Mouse (Mus musculus) thymus, adult 18-20 months (tissue): Measurements from ENCODE around the gene C1galt1.

Experiments used
- DNase-seq, 2 experiments: peaks; one replicate each; pipeline ENCODE4 v3.0.0; 2022; ENCODE audit warnings: mixed read lengths in 2 of 2

Gene C1galt1

DNA sequence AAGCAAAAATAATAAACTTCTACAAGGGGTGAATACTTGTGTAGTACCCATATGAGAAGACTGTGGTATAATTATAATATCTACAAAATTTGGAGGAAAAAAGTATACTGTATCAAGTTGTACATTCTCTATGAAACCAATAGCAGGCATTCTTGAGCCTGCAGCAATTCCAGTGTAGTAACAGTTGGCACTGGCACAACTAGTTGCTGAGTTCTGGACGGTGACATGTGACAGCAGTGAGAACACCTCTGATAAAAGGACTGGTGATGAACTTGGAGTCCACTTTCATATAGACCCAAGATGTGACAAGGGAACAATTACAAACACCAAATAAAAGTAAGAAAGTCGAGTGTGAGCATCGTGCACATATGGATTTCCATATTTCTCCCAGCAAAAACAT is 14.5 kb downstream of the C1galt1 start:
- DNase-seq: no peak

DNA sequence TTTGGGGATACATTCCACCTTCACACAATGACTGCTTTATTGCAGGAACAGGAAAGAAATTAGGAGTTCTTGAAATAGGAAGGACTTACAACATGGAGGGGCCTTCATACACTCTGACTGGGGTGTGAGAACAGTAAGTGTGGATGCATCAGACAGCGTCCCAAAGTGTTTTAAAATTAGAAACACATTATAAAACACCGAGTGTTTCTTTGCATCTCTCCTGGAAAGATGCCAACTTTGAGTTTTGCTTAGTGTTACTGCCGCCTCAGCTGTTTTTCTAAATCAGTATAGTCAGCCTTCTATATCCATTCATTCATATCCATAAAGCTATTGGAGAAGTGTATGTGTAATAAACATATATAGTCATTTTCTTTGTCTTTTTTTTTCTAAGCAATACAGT is 16.4 kb downstream of the C1galt1 start:
- no peak for DNase-seq

DNA sequence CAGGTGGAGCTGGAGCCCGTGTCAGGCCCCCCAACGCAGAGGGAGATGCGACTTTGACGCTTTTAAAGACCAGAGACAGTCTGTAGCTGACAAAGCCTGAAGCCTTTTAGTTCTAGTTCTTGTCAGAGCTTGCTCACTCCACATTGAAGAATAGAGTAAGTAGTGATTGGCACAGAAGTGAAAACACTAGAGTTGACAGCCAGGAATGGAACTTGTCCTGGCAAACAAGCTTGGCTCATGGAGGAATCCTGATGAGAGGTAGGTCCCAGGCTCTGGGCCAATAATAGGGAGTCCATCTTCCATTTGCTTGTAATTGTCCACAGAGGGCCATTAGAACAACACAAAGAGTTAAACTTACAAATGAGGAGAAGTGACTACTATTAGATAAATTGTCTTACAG is 18.7 kb downstream of the C1galt1 start:
- no peak for DNase-seq

DNA sequence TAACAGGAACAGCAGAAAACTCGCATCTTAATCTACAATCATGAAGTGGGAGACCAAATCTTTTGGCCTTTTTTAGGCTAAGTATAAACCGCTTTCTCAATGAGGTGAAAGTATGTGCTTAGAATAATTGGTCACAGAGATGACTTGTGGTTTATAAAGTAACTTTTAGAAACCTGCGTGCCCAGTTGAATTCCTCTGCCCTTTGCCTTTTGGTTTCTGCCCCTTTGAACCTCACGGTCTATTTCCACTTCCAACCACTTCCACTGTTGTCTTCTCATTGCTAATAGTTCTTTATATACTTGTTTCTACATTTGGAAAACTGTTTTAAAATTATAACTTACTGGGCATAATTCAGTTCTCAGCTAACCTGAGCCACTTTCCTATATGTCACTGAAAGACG is 32.2 kb downstream of the C1galt1 start:
- no peak for DNase-seq

DNA sequence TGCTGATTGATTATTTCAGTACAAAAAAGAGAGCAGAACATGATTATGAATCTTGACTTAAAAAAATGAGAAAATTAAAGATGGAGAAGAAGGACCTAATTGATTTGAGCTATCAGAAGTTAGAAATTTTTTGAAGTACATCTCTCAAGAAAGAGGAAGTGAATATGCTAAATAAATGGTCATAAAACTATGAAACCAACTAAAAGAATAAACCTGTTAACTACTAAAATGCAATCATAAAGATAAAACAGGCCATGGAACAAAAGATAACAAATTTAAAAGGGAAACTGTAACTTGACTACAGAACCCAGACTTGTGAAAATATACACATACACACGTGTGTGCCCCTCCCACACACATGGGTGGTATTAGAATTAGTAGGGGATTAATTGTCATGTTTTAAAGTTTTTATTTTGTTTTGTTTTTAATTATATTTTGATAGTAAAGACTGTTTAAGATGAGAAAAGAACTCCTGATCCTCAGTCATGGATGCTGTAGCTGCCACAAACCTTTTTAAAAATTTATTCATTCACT is 37.0 kb downstream of the C1galt1 start:
- DNase-seq: no peak

DNA sequence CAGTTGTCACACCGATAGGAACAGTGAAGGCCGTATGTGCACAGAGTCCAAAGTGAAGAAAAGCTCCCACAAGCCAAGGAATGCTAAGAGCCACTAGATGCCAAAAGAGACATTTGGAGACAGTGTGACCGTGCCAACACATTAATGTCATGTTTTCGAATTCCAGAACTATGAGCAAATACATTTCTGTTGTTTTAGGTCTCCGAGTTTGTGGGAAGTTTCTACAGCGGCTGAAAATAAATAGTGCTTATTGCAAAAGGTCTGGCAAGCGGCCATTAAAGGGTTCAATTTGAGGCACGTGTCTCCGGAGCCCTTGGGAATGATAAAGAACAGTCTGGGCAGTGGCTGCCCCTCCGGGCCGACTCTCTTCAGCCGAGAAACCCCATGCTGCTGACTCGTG is 37.9 kb downstream of the C1galt1 start:
- DNase-seq: peak in 1 of 2 experiments; percentile 4

DNA sequence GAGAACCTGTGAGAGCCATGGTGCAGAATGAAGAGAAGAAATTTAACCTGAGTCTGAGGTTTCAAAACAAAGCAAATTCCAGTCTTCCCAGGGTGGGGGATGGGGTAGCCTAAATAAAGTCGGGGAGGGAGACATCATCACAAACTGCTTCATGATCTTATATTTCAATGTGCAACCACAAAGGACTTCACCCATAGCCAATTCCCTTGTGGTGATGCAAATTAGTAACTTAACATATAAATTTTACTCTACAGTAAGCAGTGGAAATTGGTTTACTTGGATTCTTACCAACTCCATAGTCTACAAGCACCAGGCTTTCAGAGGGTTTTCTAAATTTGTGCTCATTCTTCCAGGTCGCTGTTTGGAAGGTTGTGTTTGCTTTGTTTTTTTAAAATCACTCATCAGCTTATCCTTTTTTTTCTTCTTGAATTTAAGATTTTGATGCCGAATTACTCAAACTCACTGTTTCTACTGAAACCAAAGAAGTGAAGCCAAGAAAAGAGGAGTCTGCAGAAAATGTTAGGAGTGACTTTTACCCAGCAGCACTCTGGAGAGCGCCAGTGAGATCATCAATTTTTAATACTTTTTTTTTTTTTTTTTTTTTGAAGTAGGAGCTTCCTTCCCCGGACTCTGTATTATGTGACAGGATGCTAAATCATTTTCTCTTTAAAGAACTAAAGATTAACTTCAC is 41.5 kb downstream of the C1galt1 start:
- no peak for DNase-seq

DNA sequence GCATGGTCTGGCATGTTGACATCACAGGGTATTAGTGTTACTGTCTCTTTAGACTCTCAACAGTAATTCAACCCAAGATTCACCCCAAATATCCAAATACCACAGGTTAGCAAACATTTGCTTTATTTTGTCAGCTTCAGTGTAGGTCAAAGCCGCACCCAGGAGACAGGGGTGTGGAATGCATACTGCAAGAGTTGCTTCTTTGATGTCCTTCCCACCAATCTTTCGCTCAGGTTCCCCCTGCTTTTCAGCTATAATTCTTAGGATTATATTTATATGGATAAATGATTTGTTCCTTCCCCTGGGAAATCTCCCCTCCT is 42.0 kb downstream of the C1galt1 start:
- DNase-seq: no peak

DNA sequence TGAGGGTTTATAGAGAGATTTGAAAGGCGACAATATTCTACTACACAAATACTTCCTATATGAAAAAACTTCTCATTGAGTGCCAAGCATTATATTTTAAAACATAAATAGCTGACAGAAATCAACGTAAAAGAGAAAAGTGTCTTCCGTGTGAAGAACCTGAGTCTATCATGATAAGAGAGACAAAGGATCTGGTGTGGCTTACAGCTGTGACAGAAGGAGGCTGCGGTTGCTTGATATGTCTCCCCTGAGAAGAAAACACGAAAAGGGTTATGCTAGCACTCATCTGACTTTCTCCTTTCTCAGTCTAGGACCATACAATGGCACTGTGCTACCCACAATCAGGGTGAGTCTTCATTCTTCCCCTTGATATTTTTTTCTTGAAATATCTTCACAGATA is 51.7 kb downstream of the C1galt1 start:
- DNase-seq: no peak

DNA sequence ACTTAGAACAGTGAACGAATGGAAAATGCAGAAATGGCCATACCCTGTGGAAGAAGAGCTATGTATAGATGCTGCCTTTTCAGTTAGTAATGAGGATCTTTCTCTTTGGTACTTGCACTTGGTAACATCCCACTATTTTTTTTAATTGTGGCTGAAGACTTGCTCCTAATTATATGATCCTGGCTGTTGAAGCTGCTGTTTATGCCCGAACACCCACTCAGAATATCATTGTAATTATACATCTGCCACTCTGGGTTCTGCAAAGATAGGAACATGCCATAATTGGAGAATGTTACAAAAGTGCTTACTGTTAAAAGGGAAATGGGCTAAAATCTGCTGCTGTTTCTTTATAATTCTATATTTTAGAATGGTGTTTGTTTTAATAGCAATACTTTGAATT is 67.4 kb downstream of the C1galt1 start:
- no peak for DNase-seq
